Mouse (Mus musculus): ENCODE measurements at regions not wholly inside any gene's neighbourhood (a gene's known extent, or its start where the extent isn't known, plus 50 kb on each side); places are given as distances from the start of the nearest gene placed in this dataset.

- Histone ChIP-seq H3K9ac (no peak overlapping the region), H3K9me3 (no peaks in the 10 kb centered on the region), H3K4me3 (no peak overlapping the region), H3K27me3 (no peaks in the 10 kb centered on the region), H3K4me2 (replicated peaks) (no peak overlapping the region), H3K4me1 (no peaks in the 10 kb centered on the region), H3K27ac (no peak overlapping the region), H3K36me3 (no peaks in the 10 kb centered on the region)
- no peak for ATAC-seq (ENCODE audit: low FRiP score, low read depth)
- WGBS, result 87% methylated on average over 1 of the region's 1 CpGs
Measured at GRCm38 (mm10) chr14:58939086-58939485, 203.6 kb downstream of the 1700129C05Rik start.

- H3K9me3 ChIP-seq, result no peaks in the 10 kb centered on the region
- WGBS, result 62% methylated on average over 5 of the region's 5 CpGs
- no peaks in the 10 kb centered on the region for H3K36me3 ChIP-seq
- H3K4me3 ChIP-seq, result no peak overlapping the region
- H3K27me3 ChIP-seq, result no peaks in the 10 kb centered on the region
- no peak overlapping the region for H3K9ac ChIP-seq
- H3K27ac ChIP-seq, result no peak overlapping the region
- no peak for ATAC-seq (ENCODE audit: low FRiP score, low read depth)
- no peak overlapping the region for H3K4me2 ChIP-seq (replicated peaks)
- no peaks in the 10 kb centered on the region for H3K4me1 ChIP-seq
Measured at GRCm38 (mm10) chr14:58938601-58938970, 204.1 kb downstream of the 1700129C05Rik start.

GRCm38 (mm10) chr14:58937791-58938600 lies 204.7 kb downstream of the 1700129C05Rik start:
- no peak overlapping the region for H3K9ac ChIP-seq
- H3K27me3 ChIP-seq, result no peaks in the 10 kb centered on the region
- no peaks in the 10 kb centered on the region for H3K9me3 ChIP-seq
- no peak overlapping the region for H3K27ac ChIP-seq
- no peak for ATAC-seq (ENCODE audit: low FRiP score, low read depth)
- H3K4me2 ChIP-seq (replicated peaks), result no peak overlapping the region
- no peak overlapping the region for H3K4me3 ChIP-seq
- WGBS, result 76% methylated on average over 12 of the region's 12 CpGs
- H3K36me3 ChIP-seq, result no peaks in the 10 kb centered on the region
- no peaks in the 10 kb centered on the region for H3K4me1 ChIP-seq

GRCm38 (mm10) chr14:58937331-58937730 lies 205.4 kb downstream of the 1700129C05Rik start:
- WGBS, result 53% methylated on average over 8 of the region's 8 CpGs
- H3K27me3 ChIP-seq, result no peaks in the 10 kb centered on the region
- H3K9ac ChIP-seq, result no peak overlapping the region
- H3K36me3 ChIP-seq, result no peaks in the 10 kb centered on the region
- H3K9me3 ChIP-seq, result no peaks in the 10 kb centered on the region
- H3K4me1 ChIP-seq, result no peaks in the 10 kb centered on the region
- H3K4me3 ChIP-seq, result no peak overlapping the region
- H3K27ac ChIP-seq, result no peak overlapping the region
- no peak overlapping the region for H3K4me2 ChIP-seq (replicated peaks)
- ATAC-seq (ENCODE audit: low FRiP score, low read depth), result no peak

GRCm38 (mm10) chr14:58936131-58936530 lies 206.6 kb downstream of the 1700129C05Rik start:
- 82% methylated on average over 2 of the region's 2 CpGs for WGBS
- no peaks in the 10 kb centered on the region for H3K4me1 ChIP-seq

GRCm38 (mm10) chr14:58917853-58918252 lies 224.8 kb downstream of the 1700129C05Rik start:
- no peak overlapping the region for H3K4me3 ChIP-seq
- no peak overlapping the region for H3K27ac ChIP-seq
- ATAC-seq (ENCODE audit: low FRiP score, low read depth), result no peak
- WGBS, result 33% methylated on average over 9 of the region's 9 CpGs
- no peaks in the 10 kb centered on the region for H3K36me3 ChIP-seq
- H3K4me1 ChIP-seq, result peaks cover 4% of the 10 kb centered on the region; the same call in 1 of the 2 replicates
- no peaks in the 10 kb centered on the region for H3K9me3 ChIP-seq
- no peaks in the 10 kb centered on the region for H3K27me3 ChIP-seq
- no peak overlapping the region for H3K9ac ChIP-seq
- no peak overlapping the region for H3K4me2 ChIP-seq (replicated peaks)

More at GRCm38 (mm10) chr14:58936131-58936530, 206.6 kb downstream of the 1700129C05Rik start:
- ATAC-seq (ENCODE audit: low FRiP score, low read depth), result no peak
- Histone ChIP-seq H3K9ac (no peak overlapping the region), H3K9me3 (no peaks in the 10 kb centered on the region), H3K36me3 (no peaks in the 10 kb centered on the region), H3K4me3 (no peak overlapping the region), H3K27me3 (no peaks in the 10 kb centered on the region), H3K4me2 (replicated peaks) (no peak overlapping the region), H3K27ac (no peak overlapping the region)

GRCm38 (mm10) chr14:58917228-58917627 lies 225.5 kb downstream of the 1700129C05Rik start:
- Histone ChIP-seq H3K4me3 (no peak overlapping the region), H3K9ac (no peak overlapping the region), H3K27me3 (no peaks in the 10 kb centered on the region), H3K27ac (no peak overlapping the region), H3K4me1 (peaks cover 4% of the 10 kb centered on the region; the same call in 1 of the 2 replicates), H3K9me3 (no peaks in the 10 kb centered on the region), H3K36me3 (no peaks in the 10 kb centered on the region), H3K4me2 (replicated peaks) (no peak overlapping the region)
- 78% methylated on average over 3 of the region's 3 CpGs for WGBS
- no peak for ATAC-seq (ENCODE audit: low FRiP score, low read depth)

GRCm38 (mm10) chr14:58914937-58915336 lies 227.8 kb downstream of the 1700129C05Rik start:
- 84% methylated on average over 3 of the region's 3 CpGs for WGBS
- Histone ChIP-seq H3K4me2 (replicated peaks) (no peak overlapping the region), H3K27ac (no peak overlapping the region), H3K4me1 (peaks cover 6% of the 10 kb centered on the region; the same call in 1 of the 2 replicates), H3K36me3 (no peaks in the 10 kb centered on the region), H3K9ac (no peak overlapping the region), H3K4me3 (no peak overlapping the region), H3K9me3 (0 out of 2 replicates have a peak, but pooled peaks cover 3% of the 10 kb centered on the region), H3K27me3 (no peaks in the 10 kb centered on the region)
- ATAC-seq (ENCODE audit: low FRiP score, low read depth), result no peak

GRCm38 (mm10) chr14:58910846-58911245 lies 231.8 kb downstream of the 1700129C05Rik start:
- 54% methylated on average over 1 of the region's 1 CpGs for WGBS
- H3K27ac ChIP-seq, result no peak overlapping the region

GRCm38 (mm10) chr14:58907932-58908331 lies 234.8 kb downstream of the 1700129C05Rik start:
- WGBS, result 12% methylated on average over 3 of the region's 3 CpGs
- H3K4me3 ChIP-seq, result no peak overlapping the region
- peaks cover 19% of the 10 kb centered on the region for H3K4me1 ChIP-seq
- no peaks in the 10 kb centered on the region for H3K27me3 ChIP-seq
- H3K27ac ChIP-seq, result no peak overlapping the region
- ATAC-seq (ENCODE audit: low FRiP score, low read depth), result no peak; the same call in 1 of the 2 replicates
- H3K9me3 ChIP-seq, result 0 out of 2 replicates have a peak, but pooled peaks cover 3% of the 10 kb centered on the region
- H3K9ac ChIP-seq, result no peak overlapping the region
- H3K4me2 ChIP-seq (replicated peaks), result no peak overlapping the region
- H3K36me3 ChIP-seq, result no peaks in the 10 kb centered on the region

More at GRCm38 (mm10) chr14:58910846-58911245, 231.8 kb downstream of the 1700129C05Rik start:
- H3K9ac ChIP-seq, result no peak overlapping the region
- H3K4me1 ChIP-seq, result peaks cover 19% of the 10 kb centered on the region
- no peak overlapping the region for H3K4me2 ChIP-seq (replicated peaks)
- no peaks in the 10 kb centered on the region for H3K36me3 ChIP-seq
- ATAC-seq (ENCODE audit: low FRiP score, low read depth), result no peak
- 0 out of 2 replicates have a peak, but pooled peaks cover 3% of the 10 kb centered on the region for H3K9me3 ChIP-seq
- no peaks in the 10 kb centered on the region for H3K27me3 ChIP-seq
- no peak overlapping the region for H3K4me3 ChIP-seq

GRCm38 (mm10) chr14:58907359-58907758 lies 235.3 kb downstream of the 1700129C05Rik start:
- Histone ChIP-seq H3K9me3 (0 out of 2 replicates have a peak, but pooled peaks cover 3% of the 10 kb centered on the region), H3K9ac (no peak overlapping the region), H3K36me3 (no peaks in the 10 kb centered on the region), H3K4me1 (peaks cover 19% of the 10 kb centered on the region), H3K4me2 (replicated peaks) (no peak overlapping the region), H3K27me3 (no peaks in the 10 kb centered on the region), H3K4me3 (no peak overlapping the region), H3K27ac (no peak overlapping the region)
- WGBS, result 37% methylated on average over 3 of the region's 3 CpGs
- no peak for ATAC-seq (ENCODE audit: low FRiP score, low read depth)

- H3K4me2 ChIP-seq (replicated peaks), result no peak overlapping the region
- ATAC-seq (ENCODE audit: low FRiP score, low read depth), result no peak
- H3K4me3 ChIP-seq, result no peak overlapping the region
- 0 out of 2 replicates have a peak, but pooled peaks cover 3% of the 10 kb centered on the region for H3K9me3 ChIP-seq
- no peak overlapping the region for H3K27ac ChIP-seq
- no peak overlapping the region for H3K9ac ChIP-seq
- WGBS, result 33% methylated on average over 4 of the region's 4 CpGs
- no peaks in the 10 kb centered on the region for H3K36me3 ChIP-seq
- H3K27me3 ChIP-seq, result no peaks in the 10 kb centered on the region
- H3K4me1 ChIP-seq, result peaks cover 19% of the 10 kb centered on the region
Measured at GRCm38 (mm10) chr14:58906631-58907030, 236.1 kb downstream of the 1700129C05Rik start.

Data from limb, embryonic 13.5 days (tissue).